Mouse (Mus musculus) heart, embryonic 15.5 days (tissue): ENCODE data around the gene Ppa1. TPM values are rescaled to one million over a fixed set of nuclear protein-coding genes. Genes with fewer than 3 reads are reported as not detected.

Experiments
- ATAC-seq: fragments of 200-750 bp; cut with Nextera tagmentation; replicated peaks from 2 replicates; pipeline ENCODE4 v1.8.0; 2017; ENCODE audit warnings: low read depth, moderate TSS enrichment; ENCODE audit not compliant: insufficient number of reproducible peaks, insufficient read depth, low FRiP score
- H3K27ac ChIP-seq: fragments of 300-500 bp; sonication (generic); 2 replicates; pipeline ENCODE4 v1.5.1; 2015; ENCODE audit warnings: mild to moderate bottlenecking, inconsistent platforms
- H3K27me3 ChIP-seq: fragments of 300-500 bp; sonication (generic); 2 replicates; pipeline ENCODE4 v1.6.1; 2015; ENCODE audit warnings: inconsistent platforms
- H3K36me3 ChIP-seq: fragments of 300-500 bp; sonication (generic); 2 replicates; pipeline ENCODE4 v1.6.1; 2015; ENCODE audit warnings: mild to moderate bottlenecking, inconsistent platforms
- H3K4me1 ChIP-seq: fragments of 300-500 bp; sonication (generic); replicated peaks from 2 replicates; pipeline ENCODE4 v1.6.1; 2015; ENCODE audit warnings: inconsistent platforms
- H3K4me2 ChIP-seq: fragments of 300-500 bp; sonication (generic); 2 replicates; pipeline ENCODE4 v1.6.1; 2015; ENCODE audit warnings: inconsistent platforms, mild to moderate bottlenecking, moderate library complexity
- H3K4me3 ChIP-seq: fragments of 300-500 bp; sonication (generic); 2 replicates; pipeline ENCODE4 v1.5.1; 2015; ENCODE audit warnings: mild to moderate bottlenecking, inconsistent platforms
- H3K9ac ChIP-seq: fragments of 300-500 bp; sonication (generic); 2 replicates; pipeline ENCODE4 v1.6.1; 2015; ENCODE audit warnings: mild to moderate bottlenecking, inconsistent platforms
- H3K9me3 ChIP-seq: fragments of 300-500 bp; sonication (generic); replicated peaks from 2 replicates; pipeline ENCODE4 v1.6.1; 2016; ENCODE audit warnings: inconsistent platforms
- WGBS: fragments of 180-500 bp; shearing (Covaris S2); methylation state at CpG from one replicate; pipeline ENCODE4 v1.1.7; 2015; ENCODE audit warnings: mixed read lengths; 5-methylcytosine and 5-hydroxymethylcytosine counted together
- polyA plus RNA-seq: library from polyadenylated mRNA; unstranded; fragments of >200 nt; fragmentation: Nextera tagmentation; extraction: Ambion mirVana; gene quantifications from 2 replicates; pipeline ENCODE4 v1.2.1, GENCODE M21; 2015

Gene Ppa1
- polyA plus RNA-seq, 1 experiment from 2014 or later, result 84.9 TPM

DNA sequence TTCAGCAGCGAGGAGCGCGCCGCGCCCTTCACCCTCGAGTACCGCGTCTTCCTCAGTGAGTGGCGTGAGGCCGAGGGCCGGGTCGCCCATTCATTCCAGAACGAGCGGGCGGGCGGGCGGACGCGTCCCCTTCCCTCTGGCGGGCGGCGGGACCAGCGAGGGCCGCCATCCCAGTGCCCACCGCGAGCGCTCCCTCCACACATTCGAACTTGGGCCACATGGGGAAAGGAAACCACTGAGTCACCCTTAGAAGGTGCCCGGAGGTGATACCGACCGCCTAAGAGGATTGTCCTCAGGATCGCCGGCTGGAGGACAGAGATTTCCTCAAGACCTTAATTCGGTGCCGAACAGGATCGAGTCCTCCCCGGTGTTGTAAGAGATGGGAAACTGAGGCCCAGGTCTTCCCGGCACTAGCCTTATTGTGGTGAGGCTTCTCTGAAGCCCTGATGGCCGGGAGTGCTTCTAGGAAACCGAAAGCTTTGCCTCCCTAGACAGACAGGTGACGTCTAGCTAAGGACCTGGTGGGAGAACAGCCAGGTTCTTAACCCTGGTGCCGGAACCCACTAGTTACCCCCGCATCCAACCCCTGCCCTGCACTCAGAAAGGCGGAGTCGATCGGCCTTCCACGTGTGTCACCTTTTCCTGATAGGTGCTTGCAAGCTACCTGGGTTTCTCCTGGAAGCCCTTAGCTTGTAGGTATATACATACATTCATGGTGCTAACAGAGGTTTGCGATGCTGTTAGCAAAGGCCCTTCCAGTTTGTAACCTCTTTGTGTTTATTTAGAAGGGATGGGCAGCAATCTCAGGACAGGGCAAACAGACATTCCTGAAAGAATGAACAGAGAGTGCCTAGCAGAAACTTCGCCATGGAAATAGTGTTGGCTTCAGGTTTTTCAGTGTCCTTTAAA is 639 bp downstream of the Ppa1 start:
- peaks cover 12% of the 10 kb centered on the region for H3K4me1 ChIP-seq
- WGBS, result 1% methylated on average over 45 of the region's 49 CpGs
- peak; percentile 53 for ATAC-seq

DNA sequence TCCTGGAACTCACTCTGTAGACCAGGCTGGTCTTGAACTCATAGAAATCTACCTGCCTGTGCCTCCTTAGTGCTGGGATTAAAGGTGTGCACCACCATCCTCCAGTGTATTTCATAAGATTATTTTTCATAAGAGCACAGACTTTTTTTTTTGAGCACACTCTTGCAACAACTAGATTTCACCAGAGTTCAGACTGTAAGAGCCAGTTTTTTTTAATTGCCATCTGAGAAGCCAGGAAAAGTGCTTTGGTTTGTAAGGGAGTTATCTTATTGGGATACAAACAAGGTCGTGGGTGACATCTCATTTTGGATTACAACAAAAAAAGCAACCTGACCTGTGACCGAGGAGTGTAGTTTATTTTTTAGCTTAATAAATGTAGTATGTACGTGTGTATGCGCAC is 5.8 kb downstream of the Ppa1 start:
- Histone ChIP-seq H3K9ac (no peak overlapping the region), H3K4me1 (peaks cover 4% of the 10 kb centered on the region), H3K4me3 (no peak overlapping the region), H3K27me3 (no peaks in the 10 kb centered on the region), H3K4me2 (no peak overlapping the region), H3K9me3 (no peaks in the 10 kb centered on the region), H3K27ac (no peak overlapping the region), H3K36me3 (0 out of 2 replicates have a peak, but pooled peaks cover 1% of the 10 kb centered on the region)
- ATAC-seq, result no peak
- WGBS, result 83% methylated on average over 4 of the region's 4 CpGs

More for the DNA sequence above, 639 bp downstream of the Ppa1 start:
- Histone ChIP-seq H3K9ac (peak overlapping the region; percentile 87), H3K9me3 (no peaks in the 10 kb centered on the region), H3K36me3 (no peaks in the 10 kb centered on the region), H3K27me3 (no peaks in the 10 kb centered on the region), H3K4me2 (peak overlapping the region; percentile 91), H3K27ac (peak overlapping the region; percentile 80), H3K4me3 (peak overlapping the region; percentile 89)

DNA sequence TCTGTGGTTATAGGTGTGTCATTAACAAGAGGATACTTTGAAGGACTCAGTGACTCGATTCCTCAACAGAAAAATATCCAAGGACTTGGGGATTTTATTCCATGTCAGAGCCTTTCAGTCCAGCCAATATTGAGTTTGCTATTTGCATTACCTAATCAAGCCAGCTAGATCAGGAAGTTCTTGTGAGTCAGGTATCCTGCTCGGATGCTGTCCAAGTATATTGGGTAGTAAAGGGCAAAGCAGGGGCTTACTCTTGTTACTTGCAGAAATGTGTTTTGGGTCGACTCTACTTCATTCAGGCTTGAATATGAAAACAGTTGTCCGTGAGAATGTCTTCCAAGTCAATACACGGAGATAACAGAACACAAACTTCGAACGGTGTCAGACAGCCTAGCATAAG is 6.3 kb downstream of the Ppa1 start:
- H3K27me3 ChIP-seq, result no peaks in the 10 kb centered on the region
- H3K9ac ChIP-seq, result no peak overlapping the region
- H3K9me3 ChIP-seq, result no peaks in the 10 kb centered on the region
- 0 out of 2 replicates have a peak, but pooled peaks cover 7% of the 10 kb centered on the region for H3K36me3 ChIP-seq
- H3K4me1 ChIP-seq, result no peaks in the 10 kb centered on the region
- WGBS, result 77% methylated on average over 7 of the region's 7 CpGs
- H3K4me2 ChIP-seq, result no peak overlapping the region
- no peak overlapping the region for H3K27ac ChIP-seq
- no peak overlapping the region for H3K4me3 ChIP-seq
- no peak for ATAC-seq

GRCm38 (mm10) chr10:61655188-61655587 is 6.8 kb downstream of the Ppa1 start:
- H3K4me1 ChIP-seq, result no peaks in the 10 kb centered on the region
- H3K4me3 ChIP-seq, result no peak overlapping the region
- no peak for ATAC-seq
- H3K36me3 ChIP-seq, result 0 out of 2 replicates have a peak, but pooled peaks cover 7% of the 10 kb centered on the region
- H3K9me3 ChIP-seq, result no peaks in the 10 kb centered on the region
- no peak overlapping the region for H3K27ac ChIP-seq
- no peak overlapping the region for H3K4me2 ChIP-seq
- 95% methylated on average over 3 of the region's 3 CpGs for WGBS
- no peak overlapping the region for H3K9ac ChIP-seq
- H3K27me3 ChIP-seq, result no peaks in the 10 kb centered on the region

GRCm38 (mm10) chr10:61656928-61657882 is 8.9 kb downstream of the Ppa1 start:
- Histone ChIP-seq H3K4me3 (no peak overlapping the region), H3K9me3 (no peaks in the 10 kb centered on the region), H3K9ac (no peak overlapping the region), H3K4me2 (no peak overlapping the region), H3K27ac (no peak overlapping the region), H3K27me3 (no peaks in the 10 kb centered on the region), H3K36me3 (peaks cover 15% of the 10 kb centered on the region; the same call in 1 of the 2 replicates), H3K4me1 (no peaks in the 10 kb centered on the region)
- 86% methylated on average over 18 of the region's 18 CpGs for WGBS
- no peak for ATAC-seq

- WGBS, result 26% methylated on average over 4 of the region's 4 CpGs
- no peaks in the 10 kb centered on the region for H3K4me1 ChIP-seq
- H3K36me3 ChIP-seq, result peaks cover 15% of the 10 kb centered on the region; the same call in 1 of the 2 replicates
- H3K9me3 ChIP-seq, result no peaks in the 10 kb centered on the region
- no peak overlapping the region for H3K9ac ChIP-seq
- no peak for ATAC-seq
- no peaks in the 10 kb centered on the region for H3K27me3 ChIP-seq
- H3K4me3 ChIP-seq, result no peak overlapping the region
- no peak overlapping the region for H3K27ac ChIP-seq
- H3K4me2 ChIP-seq, result no peak overlapping the region
These were observed 9.6 kb downstream of the Ppa1 start for GRCm38 (mm10) chr10:61657985-61658384.

DNA sequence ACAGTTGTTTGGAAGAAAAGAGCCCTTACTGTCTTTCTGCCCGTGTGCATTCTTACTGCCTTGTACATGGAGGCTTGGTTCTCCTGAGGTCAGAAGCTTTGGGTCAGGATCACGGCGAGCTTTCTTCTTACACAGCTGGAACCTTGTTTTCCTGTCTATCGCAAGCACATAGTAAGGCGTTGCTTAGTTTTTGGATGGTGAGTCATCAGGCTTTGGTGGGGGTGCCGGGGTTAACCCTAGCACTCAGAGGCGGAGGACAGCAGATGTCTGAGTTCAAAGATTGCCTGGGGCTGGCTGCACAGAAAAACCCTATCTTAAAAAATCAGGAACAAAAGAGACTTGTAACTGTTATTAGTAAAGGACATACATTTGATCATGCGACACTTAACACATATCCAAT is 13.5 kb downstream of the Ppa1 start:
- no peak overlapping the region for H3K4me2 ChIP-seq
- no peaks in the 10 kb centered on the region for H3K4me1 ChIP-seq
- no peak overlapping the region for H3K27ac ChIP-seq
- H3K4me3 ChIP-seq, result no peak overlapping the region
- no peaks in the 10 kb centered on the region for H3K9me3 ChIP-seq
- ATAC-seq, result no peak
- peaks cover 35% of the 10 kb centered on the region; the same call in 1 of the 2 replicates for H3K36me3 ChIP-seq
- WGBS, result 76% methylated on average over 8 of the region's 8 CpGs
- no peaks in the 10 kb centered on the region for H3K27me3 ChIP-seq
- no peak overlapping the region for H3K9ac ChIP-seq

GRCm38 (mm10) chr10:61662391-61662988 is 14.1 kb downstream of the Ppa1 start:
- Histone ChIP-seq H3K27ac (no peak overlapping the region), H3K4me1 (no peaks in the 10 kb centered on the region), H3K4me3 (no peak overlapping the region), H3K4me2 (no peak overlapping the region), H3K27me3 (no peaks in the 10 kb centered on the region), H3K9ac (no peak overlapping the region), H3K9me3 (no peaks in the 10 kb centered on the region), H3K36me3 (peaks cover 36% of the 10 kb centered on the region; the same call in 1 of the 2 replicates)
- 51% methylated on average over 10 of the region's 10 CpGs for WGBS
- ATAC-seq, result no peak

- Histone ChIP-seq H3K4me2 (no peak overlapping the region), H3K9me3 (no peaks in the 10 kb centered on the region), H3K27me3 (no peaks in the 10 kb centered on the region), H3K4me3 (no peak overlapping the region), H3K27ac (no peak overlapping the region), H3K4me1 (no peaks in the 10 kb centered on the region), H3K9ac (no peak overlapping the region), H3K36me3 (peaks cover 54% of the 10 kb centered on the region)
- 93% methylated on average over 10 of the region's 10 CpGs for WGBS
- ATAC-seq, result no peak
These were observed 16.8 kb downstream of the Ppa1 start for GRCm38 (mm10) chr10:61665111-61665510.

GRCm38 (mm10) chr10:61665651-61666050 is 17.3 kb downstream of the Ppa1 start:
- 57% methylated on average over 3 of the region's 3 CpGs for WGBS
- H3K4me3 ChIP-seq, result no peak overlapping the region
- no peak overlapping the region for H3K9ac ChIP-seq
- no peaks in the 10 kb centered on the region for H3K27me3 ChIP-seq
- no peaks in the 10 kb centered on the region for H3K9me3 ChIP-seq
- ATAC-seq, result no peak
- no peaks in the 10 kb centered on the region for H3K4me1 ChIP-seq
- no peak overlapping the region for H3K4me2 ChIP-seq
- H3K27ac ChIP-seq, result no peak overlapping the region
- H3K36me3 ChIP-seq, result peaks cover 59% of the 10 kb centered on the region

GRCm38 (mm10) chr10:61669289-61669688 is 20.9 kb downstream of the Ppa1 start:
- H3K27ac ChIP-seq, result no peak overlapping the region
- H3K9me3 ChIP-seq, result no peaks in the 10 kb centered on the region
- no peak overlapping the region for H3K4me2 ChIP-seq
- no peaks in the 10 kb centered on the region for H3K27me3 ChIP-seq
- 80% methylated on average over 7 of the region's 7 CpGs for WGBS
- H3K4me3 ChIP-seq, result no peak overlapping the region
- no peak overlapping the region for H3K9ac ChIP-seq
- ATAC-seq, result no peak
- H3K4me1 ChIP-seq, result no peaks in the 10 kb centered on the region
- peaks cover 58% of the 10 kb centered on the region for H3K36me3 ChIP-seq
